Mouse (Mus musculus) heart, embryonic 14.5 days (tissue): ENCODE results near the gene Neu3. TPM values are rescaled to one million over a fixed set of nuclear protein-coding genes. Genes with fewer than 3 reads are reported as not detected.

Experiments
- ATAC-seq: fragments of 200-750 bp; cut with Nextera tagmentation; 2 replicates; pipeline ENCODE4 v1.8.0; 2017; ENCODE audit warnings: low read depth, moderate TSS enrichment; ENCODE audit not compliant: insufficient number of reproducible peaks, insufficient read depth, low FRiP score
- H3K27ac ChIP-seq, 2 experiments: fragments of 200-500 bp in 1 of 2; fragments of 300-500 bp in 1 of 2; sonication (generic) in 1 of 2; replicated peaks in 1 of 2; 2 replicates each; pipeline ENCODE4 v1.5.1; 2012 to 2014; ENCODE audit warnings: low read depth in 2 of 2, low read length in 2 of 2, control low read depth in 1 of 2, mild to moderate bottlenecking in 1 of 2, mixed read lengths in 1 of 2; ENCODE audit not compliant: control insufficient read depth in 1 of 2, insufficient read depth in 1 of 2
- H3K27me3 ChIP-seq: fragments of 300-500 bp; sonication (generic); 2 replicates; pipeline ENCODE4 v1.6.1; 2014; ENCODE audit warnings: mild to moderate bottlenecking, low read length, control low read depth; ENCODE audit not compliant: control insufficient read depth, insufficient read depth
- H3K36me3 ChIP-seq: fragments of 300-500 bp; sonication (generic); 2 replicates; pipeline ENCODE4 v1.6.1; 2014; ENCODE audit warnings: mild to moderate bottlenecking, control low read depth, low read length, mixed read lengths; ENCODE audit not compliant: control insufficient read depth, insufficient read depth
- H3K4me1 ChIP-seq, 2 experiments: fragments of 200-500 bp in 1 of 2; fragments of 300-500 bp in 1 of 2; sonication (generic) in 1 of 2; 2 replicates each; pipeline ENCODE4 v1.6.1; 2012 to 2014; ENCODE audit warnings: low read length in 2 of 2, control low read depth in 1 of 2, mixed read lengths in 1 of 2; ENCODE audit not compliant: control insufficient read depth in 2 of 2, insufficient read depth in 2 of 2
- H3K4me2 ChIP-seq: fragments of 300-500 bp; sonication (generic); 2 replicates; pipeline ENCODE4 v1.6.1; 2014; ENCODE audit warnings: mild to moderate bottlenecking, low read length
- H3K4me3 ChIP-seq, 2 experiments: fragments of 200-500 bp in 1 of 2; fragments of 300-500 bp in 1 of 2; sonication (generic) in 1 of 2; 2 replicates each; pipeline ENCODE4 v1.5.1; 2012 to 2014; ENCODE audit warnings: low read length in 2 of 2, mild to moderate bottlenecking in 2 of 2, control low read depth in 1 of 2, low read depth in 1 of 2, moderate library complexity in 1 of 2; ENCODE audit not compliant: control insufficient read depth in 1 of 2, insufficient read depth in 1 of 2
- H3K9ac ChIP-seq: fragments of 300-500 bp; sonication (generic); 2 replicates; pipeline ENCODE4 v1.6.1; 2014; ENCODE audit warnings: mild to moderate bottlenecking, low read length
- H3K9me3 ChIP-seq: fragments of 300-500 bp; sonication (generic); 2 replicates; pipeline ENCODE4 v1.6.1; 2016; ENCODE audit warnings: low read length, control low read depth; ENCODE audit not compliant: control insufficient read depth
- WGBS: fragments of 180-500 bp; shearing (Covaris S2); extraction: QIAGEN DNeasy Blood & Tissue Kit; methylation state at CpG from one replicate; pipeline ENCODE4 v1.1.7; 2014; 5-methylcytosine and 5-hydroxymethylcytosine counted together
- polyA plus RNA-seq: library from polyadenylated mRNA; unstranded; fragments of >200 nt; fragmentation: Nextera tagmentation; extraction: Ambion mirVana; gene quantifications from 2 replicates; pipeline ENCODE4 v1.2.1, GENCODE M21; 2014

Gene Neu3
- polyA plus RNA-seq, 1 experiment from 2014 or later = 4.0 TPM

DNA sequence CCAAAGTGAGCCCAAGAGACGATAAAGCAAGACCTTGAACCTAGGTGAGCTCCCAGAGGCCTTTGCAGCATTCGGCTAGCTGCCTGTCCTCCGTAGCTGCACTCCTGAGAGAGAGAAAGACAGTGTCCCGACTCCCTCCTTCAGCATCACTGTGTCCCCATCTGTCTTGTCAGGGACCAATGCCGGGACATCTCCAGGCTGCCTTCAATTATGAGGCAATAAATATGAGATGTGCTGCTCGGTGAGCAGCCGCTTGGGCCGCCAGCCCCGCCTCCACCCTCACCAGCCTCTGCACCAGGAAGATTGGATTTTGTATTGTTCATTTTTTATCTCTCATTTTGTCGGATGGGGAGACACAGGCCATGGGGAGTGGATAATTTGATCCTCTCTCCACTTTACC is 37.4 kb downstream of the Neu3 start:
- H3K27me3 ChIP-seq = no peaks in the 10 kb centered on the region; the same call in 1 of the 2 replicates
- 85% methylated on average over 10 of the region's 10 CpGs for WGBS
- no peaks in the 10 kb centered on the region for H3K9me3 ChIP-seq
- no peak overlapping the region for H3K9ac ChIP-seq
- no peaks in the 10 kb centered on the region for H3K36me3 ChIP-seq
- H3K27ac ChIP-seq = no peak overlapping the region
- H3K4me2 ChIP-seq = no peak overlapping the region
- peaks cover 4 to 5% of the 10 kb centered on the region in 2 experiments; a peak in 2 of 4 replicates for H3K4me1 ChIP-seq
- H3K4me3 ChIP-seq = no peak overlapping the region
- no peak for ATAC-seq

DNA sequence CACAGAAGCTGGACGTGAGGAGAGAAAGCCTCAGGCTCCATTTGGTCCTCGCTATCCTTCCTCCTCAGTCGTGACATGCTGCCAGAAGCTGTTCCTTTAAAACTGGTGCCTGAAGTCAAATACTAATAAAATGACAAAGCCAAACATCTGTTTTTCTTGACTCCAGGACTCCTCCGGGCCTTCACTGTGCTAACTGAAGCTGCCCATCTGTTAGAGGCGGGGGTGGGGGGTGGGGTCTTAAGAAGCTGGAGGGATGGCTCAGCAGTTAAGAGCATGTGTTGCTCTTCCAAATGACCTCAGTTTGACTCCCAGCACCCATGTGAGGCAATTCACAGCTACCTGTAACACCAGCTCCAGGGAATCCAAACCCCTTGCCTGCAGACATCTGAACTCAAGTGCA is 39.7 kb downstream of the Neu3 start:
- H3K4me1 ChIP-seq = no peaks in the 10 kb centered on the region
- H3K27ac ChIP-seq = no peak overlapping the region
- H3K36me3 ChIP-seq = no peaks in the 10 kb centered on the region
- no peak overlapping the region for H3K4me3 ChIP-seq
- no peak overlapping the region for H3K9ac ChIP-seq
- WGBS = 42% methylated on average over 5 of the region's 5 CpGs
- no peaks in the 10 kb centered on the region for H3K27me3 ChIP-seq
- ATAC-seq = no peak
- no peaks in the 10 kb centered on the region for H3K9me3 ChIP-seq
- no peak overlapping the region for H3K4me2 ChIP-seq

DNA sequence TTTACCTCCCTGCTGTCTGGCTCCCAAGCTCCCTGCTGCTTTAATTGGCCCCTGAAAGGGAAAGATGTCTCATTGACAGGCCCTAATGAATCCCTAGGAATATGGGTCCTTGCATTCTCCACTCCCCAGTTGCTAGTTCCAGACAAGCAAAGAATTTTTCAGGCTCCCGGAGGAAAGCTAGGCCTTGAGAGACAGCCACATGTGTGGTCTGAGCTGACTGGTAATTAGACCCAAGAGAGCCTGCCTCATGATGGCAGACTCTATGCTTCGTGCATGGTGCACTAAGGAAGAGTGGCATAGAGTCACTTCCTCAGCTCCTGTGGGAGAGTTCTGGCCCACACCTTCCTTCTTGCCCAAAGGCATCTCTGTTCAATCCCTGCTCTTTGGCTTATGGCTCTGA is 40.3 kb downstream of the Neu3 start:
- Histone ChIP-seq H3K4me2 (no peak overlapping the region), H3K27me3 (no peaks in the 10 kb centered on the region), H3K36me3 (no peaks in the 10 kb centered on the region), H3K4me3 (no peak overlapping the region), H3K9ac (no peak overlapping the region), H3K9me3 (no peaks in the 10 kb centered on the region), H3K27ac (no peak overlapping the region), H3K4me1 (no peaks in the 10 kb centered on the region)
- 47% methylated on average over 2 of the region's 2 CpGs for WGBS
- ATAC-seq = no peak

DNA sequence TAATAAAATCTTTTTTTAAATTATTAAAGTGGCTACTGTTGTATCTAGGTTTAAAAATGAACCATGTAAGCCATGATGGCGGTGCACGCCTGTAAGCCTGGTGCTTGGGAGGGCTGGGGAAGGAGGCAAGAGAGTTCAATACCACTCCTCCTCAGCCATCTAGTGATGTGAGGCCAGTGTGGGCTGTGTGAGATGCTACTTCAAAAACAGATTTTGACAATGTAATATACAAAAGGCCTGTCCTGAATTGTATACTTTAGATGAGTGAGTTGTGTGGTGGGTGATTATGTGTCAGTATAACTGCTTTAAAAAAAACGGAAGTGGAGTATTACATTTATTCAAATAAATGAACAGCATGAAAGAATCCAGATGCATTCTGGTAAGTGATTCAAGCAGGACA is 41.4 kb downstream of the Neu3 start:
- Histone ChIP-seq H3K4me1 (no peaks in the 10 kb centered on the region), H3K27me3 (no peaks in the 10 kb centered on the region), H3K27ac (no peak overlapping the region), H3K36me3 (no peaks in the 10 kb centered on the region), H3K4me3 (no peak overlapping the region), H3K9me3 (no peaks in the 10 kb centered on the region), H3K4me2 (no peak overlapping the region), H3K9ac (no peak overlapping the region)
- ATAC-seq = no peak
- 80% methylated on average over 3 of the region's 3 CpGs for WGBS

DNA sequence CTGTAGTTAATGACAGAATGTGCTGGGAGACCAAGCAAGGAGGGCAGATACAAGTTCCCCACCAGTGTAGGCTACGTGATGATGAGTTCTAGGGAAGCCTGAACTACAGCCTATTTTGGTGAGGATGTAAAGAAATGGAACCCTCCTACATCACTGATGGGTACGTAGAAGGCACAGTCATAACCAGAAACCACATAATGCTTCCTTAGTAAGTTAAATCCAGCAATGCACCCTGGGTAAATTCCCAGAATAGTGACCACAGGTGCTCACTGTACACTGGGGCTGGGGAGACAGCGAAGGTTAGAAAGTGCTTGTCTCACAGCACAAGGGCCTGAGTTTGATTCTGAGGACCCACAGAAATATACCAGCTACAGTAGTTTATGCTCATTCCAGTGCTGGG is 42.7 kb downstream of the Neu3 start:
- H3K9ac ChIP-seq = no peak overlapping the region
- no peak overlapping the region for H3K4me2 ChIP-seq
- H3K4me3 ChIP-seq = no peak overlapping the region
- H3K4me1 ChIP-seq = no peaks in the 10 kb centered on the region
- WGBS = 85% methylated on average over 3 of the region's 3 CpGs
- H3K36me3 ChIP-seq = no peaks in the 10 kb centered on the region
- no peak overlapping the region for H3K27ac ChIP-seq
- ATAC-seq = no peak
- H3K9me3 ChIP-seq = no peaks in the 10 kb centered on the region
- no peaks in the 10 kb centered on the region for H3K27me3 ChIP-seq

DNA sequence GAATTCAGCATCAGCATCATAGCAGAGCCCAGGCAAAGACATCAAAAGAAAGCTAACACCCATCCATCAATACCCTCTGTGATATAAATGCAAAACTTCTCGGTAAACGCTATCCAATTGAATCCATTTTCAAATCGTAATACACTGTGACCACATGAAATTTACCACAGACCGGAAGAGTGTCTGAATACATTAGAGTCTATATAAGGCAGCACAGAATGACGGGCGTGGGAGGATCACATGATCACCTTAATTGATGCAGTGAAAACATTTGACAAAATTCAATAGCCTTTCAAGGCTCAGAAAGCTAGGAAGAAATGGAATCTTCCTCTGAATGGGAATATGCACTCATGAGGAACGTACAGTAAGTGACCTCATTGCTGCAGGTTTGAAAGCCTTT is 44.8 kb downstream of the Neu3 start:
- H3K9ac ChIP-seq = no peak overlapping the region
- no peak overlapping the region for H3K27ac ChIP-seq
- no peak overlapping the region for H3K4me2 ChIP-seq
- no peaks in the 10 kb centered on the region for H3K9me3 ChIP-seq
- 84% methylated on average over 7 of the region's 7 CpGs for WGBS
- no peaks in the 10 kb centered on the region for H3K27me3 ChIP-seq
- ATAC-seq = no peak
- H3K4me3 ChIP-seq = no peak overlapping the region
- no peaks in the 10 kb centered on the region for H3K4me1 ChIP-seq
- H3K36me3 ChIP-seq = no peaks in the 10 kb centered on the region

DNA sequence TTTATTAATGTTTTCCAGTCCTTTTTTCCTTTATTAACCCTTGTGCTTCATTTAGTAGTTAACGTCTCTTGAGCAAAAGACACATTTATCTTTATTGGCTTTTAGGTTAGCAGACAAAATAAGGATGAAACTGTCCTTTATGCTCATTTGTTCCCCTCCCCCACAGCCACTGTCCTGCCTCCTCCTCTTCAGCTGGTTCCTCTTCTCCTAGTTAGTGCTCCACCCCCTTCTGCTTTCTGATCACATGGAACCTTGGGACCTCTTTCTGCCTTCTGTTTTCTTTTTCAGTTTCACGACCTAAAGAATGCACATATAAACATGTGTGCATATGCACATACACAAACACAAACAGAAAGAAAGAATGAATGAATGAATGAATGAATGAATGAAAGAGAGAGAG is 46.3 kb downstream of the Neu3 start:
- Histone ChIP-seq H3K9me3 (no peaks in the 10 kb centered on the region), H3K9ac (no peak overlapping the region)
- 68% methylated on average over 2 of the region's 2 CpGs for WGBS

DNA sequence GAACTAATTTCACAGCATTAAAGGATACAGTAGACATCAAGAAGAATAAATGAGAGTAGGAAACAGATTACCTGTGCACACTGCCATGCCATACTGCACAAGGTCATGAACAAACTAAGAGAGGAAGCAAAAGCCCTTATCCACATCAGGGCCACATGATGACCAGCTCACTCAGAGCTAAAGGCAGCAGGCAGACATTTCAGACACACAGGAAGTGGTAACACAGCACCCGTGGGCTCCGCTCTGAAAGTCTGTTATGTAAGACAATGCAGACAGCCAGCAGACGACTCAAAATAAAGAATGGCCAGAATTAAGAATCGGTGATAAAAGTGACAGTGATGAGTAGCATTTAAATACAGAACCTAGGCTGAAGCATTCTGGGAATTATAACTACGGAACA is 46.8 kb downstream of the Neu3 start:
- WGBS = 65% methylated on average over 5 of the region's 5 CpGs

More for the DNA sequence above, 46.3 kb downstream of the Neu3 start:
- Histone ChIP-seq H3K27me3 (no peaks in the 10 kb centered on the region), H3K4me3 (no peak overlapping the region), H3K4me1 (no peaks in the 10 kb centered on the region), H3K36me3 (no peaks in the 10 kb centered on the region), H3K27ac (no peak overlapping the region), H3K4me2 (no peak overlapping the region)
- ATAC-seq = no peak

More for the DNA sequence above, 46.8 kb downstream of the Neu3 start:
- Histone ChIP-seq H3K4me3 (no peak overlapping the region), H3K9ac (no peak overlapping the region), H3K27ac (no peak overlapping the region), H3K27me3 (no peaks in the 10 kb centered on the region), H3K36me3 (no peaks in the 10 kb centered on the region), H3K9me3 (no peaks in the 10 kb centered on the region), H3K4me2 (no peak overlapping the region), H3K4me1 (no peaks in the 10 kb centered on the region)
- ATAC-seq = no peak
